ENCODE assay signal across 9 mouse cellular contexts in the genomic region with DNA sequence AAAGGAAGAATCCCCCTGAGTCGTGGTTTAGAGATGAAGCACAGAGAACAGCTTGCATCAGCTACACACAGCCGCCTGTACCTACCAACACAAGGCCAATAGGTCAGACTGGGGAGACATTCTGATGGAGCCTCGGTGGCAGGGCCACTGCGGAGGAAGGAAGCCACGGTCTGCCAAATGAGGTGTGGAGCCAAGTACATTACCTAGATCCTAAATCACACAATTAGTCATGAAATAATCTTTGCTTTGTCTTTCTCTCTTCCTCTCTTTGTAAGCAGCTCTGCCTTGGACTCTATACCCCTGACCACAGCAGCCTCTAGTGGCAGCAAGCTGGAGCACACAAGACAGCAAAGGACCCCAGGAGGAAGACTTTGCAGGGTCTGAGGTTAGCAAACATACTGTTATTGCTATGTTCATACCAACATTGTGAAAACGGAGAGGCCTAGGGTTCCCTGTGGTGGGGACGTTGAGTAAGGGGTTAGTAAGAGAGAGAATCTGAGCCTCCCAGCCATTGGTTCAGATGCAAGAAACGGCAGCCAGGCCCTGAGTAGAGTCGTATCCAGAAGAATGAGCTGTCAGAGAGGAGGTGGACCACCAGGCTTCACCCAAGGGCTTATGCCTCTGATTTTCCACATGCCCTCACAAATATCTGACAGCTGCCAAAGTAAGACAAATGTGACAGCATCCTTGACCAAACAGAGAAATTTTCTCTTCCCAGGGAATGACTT.
DNase-seq lines count a peak whose midpoint lies in the region; ATAC-seq lines count a peak whose summit lies in the region.
"Had no signal": no experiment of that assay in that cellular context is flagged by ENCODE, and none has a peak within 500 bp of the region (broad histone marks: within the 10 kb centered on the region; RNA-seq: fewer than 3 reads in every experiment).

No protein-coding gene starts in this region.

- H3K4me1 ChIP-seq in heart, embryonic 16.5 days (ENCODE audit: control insufficient read depth, insufficient read depth, low read length), result no peaks in the 10 kb centered on the region
- H3K4me1 ChIP-seq in midbrain, embryonic 16.5 days (ENCODE audit: control insufficient read depth, insufficient read depth, low read length), result peaks cover 9% of the 10 kb centered on the region
- H3K4me1 ChIP-seq: stomach, embryonic 15.5 days had no signal

- no peaks in the 10 kb centered on the region for H3K27me3 ChIP-seq in heart, embryonic 16.5 days (ENCODE audit: control insufficient read depth, insufficient read depth, low read length)
- no peaks in the 10 kb centered on the region for H3K27me3 ChIP-seq in midbrain, embryonic 16.5 days (ENCODE audit: control insufficient read depth, insufficient read depth, low read depth, low read length)
- H3K27me3 ChIP-seq: stomach, embryonic 15.5 days had no signal

- no peak overlapping the region for H3K4me3 ChIP-seq in heart, embryonic 16.5 days (ENCODE audit: low read length)
- H3K4me3 ChIP-seq in midbrain, embryonic 16.5 days (ENCODE audit: low read depth, low read length), result no peak overlapping the region
- H3K4me3 ChIP-seq: stomach, embryonic 15.5 days had no signal

- no peaks in the 10 kb centered on the region for H3K36me3 ChIP-seq in heart, embryonic 16.5 days (ENCODE audit: control insufficient read depth, insufficient read depth)
- H3K36me3 ChIP-seq in midbrain, embryonic 16.5 days (ENCODE audit: control insufficient read depth, insufficient read depth, low read length), result no peaks in the 10 kb centered on the region
- H3K36me3 ChIP-seq: stomach, embryonic 15.5 days had no signal

- intact Hi-C loops in gastrocnemius, postnatal 36 days (cut with DNase I), result no loop called here

- WGBS in heart, embryonic 16.5 days, result 52% methylated on average over 9 of the region's 9 CpGs
- 44% methylated on average over 9 of the region's 9 CpGs for WGBS in midbrain, embryonic 16.5 days

- no peaks in the 10 kb centered on the region for H3K9me3 ChIP-seq in heart, embryonic 16.5 days (replicated peaks; ENCODE audit: control insufficient read depth, low read length)
- H3K9me3 ChIP-seq in midbrain, embryonic 16.5 days (replicated peaks; ENCODE audit: control insufficient read depth, low read length, poor library complexity, severe bottlenecking), result no peaks in the 10 kb centered on the region
- H3K9me3 ChIP-seq: stomach, embryonic 15.5 days had no signal

- no peak overlapping the region for H3K27ac ChIP-seq in heart, embryonic 16.5 days (ENCODE audit: low read length)
- H3K27ac ChIP-seq in midbrain, embryonic 16.5 days (ENCODE audit: low read length), result peak overlapping the region; percentile 36
- H3K27ac ChIP-seq: stomach, embryonic 15.5 days had no signal

- ATAC-seq in heart, embryonic 16.5 days (replicated peaks; ENCODE audit: extremely low read depth, insufficient read depth, low FRiP score), result 0 out of 2 replicates have a peak, but pooled peaks have one; percentile 37
- peak; percentile 82; the same call in 1 of the 2 replicates for ATAC-seq in midbrain, embryonic 16.5 days

- no peak overlapping the region for H3K4me2 ChIP-seq in heart, embryonic 16.5 days (ENCODE audit: low read depth, low read length)
- H3K4me2 ChIP-seq in midbrain, embryonic 16.5 days (ENCODE audit: low read length), result no peak overlapping the region
- H3K4me2 ChIP-seq: stomach, embryonic 15.5 days had no signal

- no peak overlapping the region for H3K9ac ChIP-seq in heart, embryonic 16.5 days (ENCODE audit: low read length)
- no peak overlapping the region for H3K9ac ChIP-seq in midbrain, embryonic 16.5 days (ENCODE audit: low read depth, low read length)
- H3K9ac ChIP-seq: stomach, embryonic 15.5 days had no signal

- peak; percentile 9 for DNase-seq in gastrocnemius, postnatal 10 days
- no peak for DNase-seq in gastrocnemius, postnatal 36 days
- DNase-seq in MN1 (ENCODE audit: low spot score), result peak; percentile 54
- peak; percentile 57 to 67 for DNase-seq in cerebellum, postnatal 36 days
- peak; percentile 50 to 71 for DNase-seq in layer of hippocampus, postnatal 14 days (ENCODE audit: low spot score in 2 of 2)
- no peak for DNase-seq in thymus, adult 18-20 months

Comparison
In these comparisons a context has a peak if more than half of its experiments do, and no peak if none do; other contexts are left out.
1. DNase-seq: peak in gastrocnemius, postnatal 10 days (single experiment), MN1 (single experiment), cerebellum, postnatal 36 days (2 of 2) and layer of hippocampus, postnatal 14 days (2 of 2); none in gastrocnemius, postnatal 36 days (0 of 2) and thymus, adult 18-20 months (0 of 2).